Mouse (Mus musculus): ENCODE results near the gene Aatf. TPM values are rescaled to one million over a fixed set of nuclear protein-coding genes. Genes with fewer than 3 reads are reported as not detected.

Gene Aatf
- 13.4 and 20.6 TPM in 2 replicates for total RNA-seq (2015; ENCODE audit: low replicate concordance)
- total RNA-seq (2017; ENCODE audit: low replicate concordance) = 11.0 and 20.2 TPM in 2 replicates

DNA sequence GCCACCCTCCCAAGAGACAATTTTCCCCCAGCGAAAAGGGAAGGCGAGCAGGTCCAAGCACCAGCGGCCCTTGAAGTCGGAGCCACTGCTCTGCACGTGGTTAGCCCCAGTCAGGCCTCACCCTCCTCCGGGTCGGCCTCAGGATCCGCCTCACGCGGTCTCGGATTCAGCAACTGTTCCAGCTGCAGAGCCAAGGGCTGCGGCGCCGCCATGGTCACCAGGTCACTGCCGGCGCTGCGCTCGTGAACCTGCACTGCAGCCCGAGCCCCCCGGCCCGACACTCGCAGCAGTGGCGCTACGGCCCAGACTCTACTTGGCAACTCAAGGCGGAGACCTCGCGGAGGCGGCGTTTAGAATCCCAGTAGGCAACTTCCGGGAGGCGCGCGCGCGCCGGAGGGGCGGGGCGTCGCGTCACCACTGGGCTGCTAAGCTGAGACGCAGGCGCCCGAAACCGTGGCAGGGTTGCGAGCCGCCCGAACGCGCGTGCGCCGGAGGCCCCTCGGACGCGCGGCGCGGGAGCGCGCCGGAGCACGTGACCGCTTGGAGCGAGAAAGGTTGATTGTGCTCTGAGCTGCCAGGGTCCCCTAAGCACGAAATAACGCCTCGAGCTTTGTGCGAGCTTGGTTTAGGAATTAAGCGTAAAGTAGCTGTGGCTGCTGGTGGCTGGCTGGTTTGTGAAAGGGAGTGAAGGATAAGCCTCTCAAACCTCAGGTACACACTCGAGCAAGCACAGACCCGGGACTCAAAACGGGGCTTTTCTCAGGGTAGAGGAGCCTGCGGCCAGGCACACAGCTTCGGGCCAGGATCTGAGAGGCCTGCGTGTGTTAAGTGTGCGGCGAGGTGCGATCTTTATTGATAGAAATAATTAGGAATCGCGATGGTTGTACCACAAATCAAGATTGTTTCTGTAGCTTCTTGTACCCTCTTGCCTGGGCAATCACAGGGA, at the start of gene Aatf:
Aatf (minus strand) TSS at position 352 of the 946 bp plus-strand sequence.
- ATAC-seq (replicated peaks; ENCODE audit: low FRiP score, poor library complexity, severe bottlenecking) = peak; percentile 99

DNA sequence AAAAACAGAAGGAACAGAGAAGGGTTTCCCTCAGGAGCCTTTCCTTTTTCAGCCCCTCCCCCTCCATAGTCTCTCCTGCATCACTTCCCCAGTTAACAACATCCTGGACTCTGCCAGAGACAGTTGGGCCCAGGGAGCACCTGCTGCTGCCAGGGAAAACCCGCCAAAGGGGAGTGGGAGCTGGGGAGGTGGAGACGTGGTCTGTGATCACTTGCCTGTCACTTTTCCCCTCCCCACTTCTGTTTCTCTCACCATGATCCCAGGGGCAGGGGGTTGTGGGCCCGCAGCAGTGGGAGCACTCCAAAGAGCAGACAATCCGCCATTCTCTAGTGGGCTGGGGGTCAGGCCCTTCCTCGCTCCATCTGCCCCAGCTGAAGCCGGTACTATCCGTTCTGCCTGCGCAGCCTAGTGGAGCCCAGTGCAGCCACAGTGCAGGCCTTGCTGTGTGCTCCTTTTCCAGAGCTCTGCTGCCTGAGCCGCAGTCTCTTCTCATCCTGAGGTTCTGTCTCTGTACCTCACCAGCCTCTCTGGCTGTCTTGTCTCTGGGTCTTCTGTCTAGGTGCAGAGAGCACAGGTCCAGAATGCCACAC, 49.5 kb upstream of the Aatf start:
- ATAC-seq (replicated peaks; ENCODE audit: low FRiP score, poor library complexity, severe bottlenecking) = no peak

GRCm38 (mm10) chr11:84561546-84561945, 48.2 kb upstream of the Aatf start:
- no peak for ATAC-seq (replicated peaks; ENCODE audit: low FRiP score, poor library complexity, severe bottlenecking)

GRCm38 (mm10) chr11:84553821-84554450, 40.6 kb upstream of the Aatf start:
- no peak for ATAC-seq (replicated peaks; ENCODE audit: low FRiP score, poor library complexity, severe bottlenecking)

DNA sequence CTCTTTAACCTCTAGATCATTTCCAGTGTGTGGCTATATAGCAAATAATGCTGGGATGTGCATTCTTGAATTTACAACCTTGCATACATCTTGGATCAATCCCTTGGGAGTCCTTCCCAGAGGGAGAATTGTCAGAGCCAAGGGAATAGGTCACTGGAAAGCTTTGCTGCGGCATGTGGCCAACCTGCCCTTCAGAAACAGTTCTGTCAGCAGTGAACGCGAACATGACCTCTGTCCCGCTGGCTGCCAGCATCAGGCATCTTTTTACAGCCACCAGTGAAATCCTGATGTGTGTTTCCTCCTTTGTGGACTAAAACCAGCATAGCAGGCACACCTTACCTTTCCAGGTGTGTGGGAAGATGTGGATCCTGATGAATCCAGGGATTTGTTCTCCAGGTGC, 38.0 kb upstream of the Aatf start:
- no peak for ATAC-seq (replicated peaks; ENCODE audit: low FRiP score, poor library complexity, severe bottlenecking)

- no peak for ATAC-seq (replicated peaks; ENCODE audit: low FRiP score, poor library complexity, severe bottlenecking)
These were observed 36.0 kb upstream of the Aatf start for GRCm38 (mm10) chr11:84549258-84549791.

DNA sequence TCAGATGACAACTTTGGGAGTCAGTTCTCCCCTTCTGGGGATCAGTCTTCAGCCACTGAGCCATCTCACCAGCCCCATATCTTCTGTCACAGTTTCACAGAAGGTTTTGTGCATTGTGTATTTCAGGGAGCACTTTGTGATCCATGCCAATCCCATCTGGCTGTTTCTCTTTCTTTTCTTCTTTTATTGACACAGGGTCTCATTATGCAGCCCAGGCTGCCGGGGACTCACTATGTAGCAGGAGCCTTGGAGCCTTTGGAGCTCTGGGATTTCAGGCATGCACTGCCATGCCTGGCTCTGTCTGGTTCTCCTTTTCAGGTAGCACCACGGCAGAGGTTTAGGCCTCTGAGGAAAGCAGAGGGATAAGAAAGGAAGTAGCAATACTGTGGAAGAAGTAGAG, 35.0 kb upstream of the Aatf start:
- no peak for ATAC-seq (replicated peaks; ENCODE audit: low FRiP score, poor library complexity, severe bottlenecking)

DNA sequence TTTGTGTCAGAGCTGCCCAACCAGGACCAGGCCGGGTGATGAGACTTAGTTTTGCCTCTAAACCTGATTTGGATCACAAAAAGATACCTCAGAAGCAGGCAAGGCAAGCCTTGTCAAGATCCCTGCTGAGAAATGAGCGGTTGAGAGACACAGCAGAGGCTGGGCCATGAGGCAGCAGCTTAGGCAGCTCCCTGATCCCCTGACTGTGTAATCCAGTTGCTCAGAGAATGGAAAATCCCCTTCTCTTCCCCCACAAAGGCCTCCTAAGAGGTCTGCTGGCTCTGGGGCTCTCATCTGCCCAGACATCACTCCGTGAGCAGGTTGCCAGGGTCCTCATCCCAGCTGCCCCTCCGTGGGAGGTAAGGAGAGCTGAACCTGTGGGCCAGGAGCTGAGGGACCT, 26.7 kb upstream of the Aatf start:
- no peak for ATAC-seq (replicated peaks; ENCODE audit: low FRiP score, poor library complexity, severe bottlenecking)

- ATAC-seq (replicated peaks; ENCODE audit: low FRiP score, poor library complexity, severe bottlenecking) = no peak
These were observed 16.7 kb upstream of the Aatf start for GRCm38 (mm10) chr11:84529797-84530703.

DNA sequence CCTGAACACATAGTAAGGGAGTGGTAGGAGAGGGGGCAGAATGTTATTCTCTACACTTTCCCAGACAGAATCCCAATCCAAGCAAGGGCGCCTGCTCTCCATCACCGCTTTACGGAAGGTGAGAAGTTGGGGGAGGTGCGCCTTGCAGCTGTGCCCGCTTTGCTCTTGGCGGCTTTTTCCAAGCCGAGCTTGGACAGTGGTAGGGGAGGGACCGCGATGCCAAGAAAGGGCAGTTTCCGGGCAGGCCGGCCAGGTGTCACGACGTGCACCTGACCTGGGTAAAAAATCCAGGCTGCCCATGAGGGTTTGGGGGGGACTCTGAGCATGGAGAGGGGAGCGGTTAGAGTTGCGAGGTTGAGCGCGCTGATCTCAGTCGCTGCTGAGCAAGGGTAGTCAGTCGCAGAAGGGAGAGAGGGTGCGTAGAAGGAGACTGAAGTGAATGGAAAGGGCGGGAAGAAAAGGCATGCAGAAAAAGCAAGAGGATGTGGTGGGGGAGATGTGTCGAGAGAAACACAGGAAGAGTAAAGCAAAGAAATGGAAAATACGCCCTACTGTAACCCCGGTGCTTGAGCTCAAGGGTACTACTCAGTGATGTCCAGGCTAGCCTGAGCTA, 15.9 kb upstream of the Aatf start:
- ATAC-seq (replicated peaks; ENCODE audit: low FRiP score, poor library complexity, severe bottlenecking) = no peak

DNA sequence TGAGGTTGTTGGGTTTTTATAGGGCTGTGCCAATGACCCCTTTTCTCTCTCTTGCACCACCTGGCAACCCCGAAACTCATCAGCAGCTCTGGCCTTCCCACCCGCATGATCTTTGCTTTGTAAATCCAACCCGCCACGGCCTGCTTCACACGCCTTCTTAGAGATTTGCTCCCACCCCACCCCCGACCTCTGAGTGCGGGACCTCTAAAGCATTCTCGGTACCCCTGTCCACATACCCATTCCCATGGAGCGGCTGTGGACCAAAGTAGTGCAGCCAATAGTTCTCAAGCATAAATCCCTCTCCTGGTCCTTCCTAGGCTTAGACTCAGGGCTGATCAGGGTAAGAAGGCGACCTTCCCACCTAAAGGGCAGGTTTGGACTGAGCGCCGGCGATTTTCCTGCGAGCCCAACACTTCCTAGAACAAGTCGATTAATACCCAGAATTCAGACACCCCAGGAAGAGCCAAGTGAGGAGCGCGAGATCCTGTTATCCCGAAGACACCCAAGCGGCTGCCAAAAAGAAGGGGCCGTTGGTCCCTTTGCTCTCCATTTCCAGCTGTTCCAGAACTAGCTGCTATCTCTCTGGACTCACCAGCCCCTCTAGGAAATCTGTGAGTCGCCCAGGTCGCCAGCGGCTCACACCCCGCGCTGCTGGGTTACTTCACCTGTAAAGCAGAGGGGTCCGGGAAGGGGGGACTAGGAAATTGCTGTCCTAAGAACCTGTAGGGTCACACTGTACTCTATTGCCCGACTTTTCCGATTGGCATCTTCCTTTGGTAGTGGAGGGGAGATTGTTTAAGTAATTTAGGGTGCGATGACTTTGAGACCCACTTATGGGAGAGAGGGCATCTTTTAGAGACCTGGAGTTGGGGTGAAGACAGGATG, 13.9 kb upstream of the Aatf start:
- no peak for ATAC-seq (replicated peaks; ENCODE audit: low FRiP score, poor library complexity, severe bottlenecking)

- ATAC-seq (replicated peaks; ENCODE audit: low FRiP score, poor library complexity, severe bottlenecking) = no peak
These were observed 13.1 kb upstream of the Aatf start for GRCm38 (mm10) chr11:84526451-84526850.

DNA sequence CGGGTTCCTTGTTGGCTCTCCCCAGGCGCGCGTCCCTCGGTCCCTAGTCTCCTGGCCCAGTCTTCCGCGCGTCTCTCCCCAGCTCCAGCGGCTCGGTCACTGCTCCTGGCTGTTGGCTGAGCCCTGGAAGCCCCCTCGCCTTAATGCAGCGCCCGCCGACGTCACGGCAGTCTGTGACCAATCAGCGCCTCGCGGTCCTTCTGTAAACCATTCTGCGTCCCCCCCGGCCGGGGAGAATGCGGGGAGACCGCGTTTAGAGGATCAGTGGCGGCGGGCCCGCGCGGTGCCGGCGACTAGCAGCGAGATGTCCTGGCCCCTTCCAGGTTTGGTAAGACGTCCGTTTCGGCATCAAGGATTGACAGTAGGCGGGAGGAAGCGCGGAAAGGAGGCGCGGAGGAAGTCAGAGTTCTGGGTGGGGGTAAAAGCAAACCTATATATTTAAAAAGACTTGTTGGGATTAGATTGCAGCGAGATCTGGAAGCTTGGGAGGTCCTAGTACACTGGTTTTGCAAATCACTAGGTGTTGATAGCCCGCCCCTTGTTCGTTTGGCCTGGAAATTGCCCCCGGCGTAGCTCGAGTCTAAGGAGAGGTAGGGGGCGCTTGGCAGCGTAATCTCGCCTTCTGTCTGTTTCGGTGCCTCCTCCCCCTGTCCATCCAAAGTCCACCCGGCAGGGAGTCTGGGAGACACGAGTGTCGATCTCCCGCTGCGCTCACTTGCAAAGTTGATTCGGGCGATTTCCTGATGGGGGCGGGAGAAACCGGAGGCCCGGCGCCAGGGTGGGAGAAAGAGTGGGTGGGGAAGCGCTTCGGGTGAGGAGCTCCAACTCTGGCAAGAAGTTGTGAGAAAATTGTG, 12.3 kb upstream of the Aatf start, which contains the start of gene Lhx1:
Lhx1 (minus strand) TSS at position 115 of the 854 bp plus-strand sequence.
- no peak for ATAC-seq (replicated peaks; ENCODE audit: low FRiP score, poor library complexity, severe bottlenecking)

DNA sequence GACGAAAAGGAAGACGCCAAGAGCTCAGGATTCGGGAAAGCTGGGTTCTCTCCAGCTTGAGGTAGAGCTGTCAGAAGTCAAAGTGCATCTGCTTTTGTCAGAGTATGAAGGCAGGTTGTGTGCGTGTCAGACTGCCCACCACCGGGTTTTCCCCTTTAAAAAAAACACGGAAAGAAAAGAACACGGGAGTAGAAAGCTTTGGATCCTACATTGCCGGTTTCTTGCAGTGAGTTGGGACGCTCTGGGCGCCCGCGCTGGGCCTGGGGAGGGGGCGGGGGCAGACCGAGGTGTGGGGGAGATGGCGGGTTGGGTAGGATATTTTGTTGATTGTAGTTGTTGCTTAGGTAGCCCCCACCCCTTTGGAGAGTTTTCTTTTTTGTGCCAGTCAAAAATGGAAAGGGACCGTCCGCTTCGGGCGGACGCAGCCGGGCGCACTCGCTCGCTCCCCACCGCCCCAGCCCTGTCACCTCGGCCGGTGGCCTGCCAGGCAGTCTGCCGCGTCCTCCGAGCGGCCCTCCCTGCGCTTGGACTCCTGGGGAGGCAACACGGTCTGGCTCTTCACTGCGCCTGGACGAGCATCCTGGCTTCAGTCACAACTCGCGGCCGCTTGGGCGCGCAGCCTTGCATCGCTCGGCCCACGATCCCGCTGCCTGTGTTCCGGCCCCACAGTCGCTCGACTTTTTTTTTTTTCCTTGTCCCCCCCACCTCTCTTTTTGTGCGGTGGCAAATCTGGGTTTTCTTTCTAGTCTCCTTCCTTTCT, 11.4 kb upstream of the Aatf start:
- ATAC-seq (replicated peaks; ENCODE audit: low FRiP score, poor library complexity, severe bottlenecking) = no peak

DNA sequence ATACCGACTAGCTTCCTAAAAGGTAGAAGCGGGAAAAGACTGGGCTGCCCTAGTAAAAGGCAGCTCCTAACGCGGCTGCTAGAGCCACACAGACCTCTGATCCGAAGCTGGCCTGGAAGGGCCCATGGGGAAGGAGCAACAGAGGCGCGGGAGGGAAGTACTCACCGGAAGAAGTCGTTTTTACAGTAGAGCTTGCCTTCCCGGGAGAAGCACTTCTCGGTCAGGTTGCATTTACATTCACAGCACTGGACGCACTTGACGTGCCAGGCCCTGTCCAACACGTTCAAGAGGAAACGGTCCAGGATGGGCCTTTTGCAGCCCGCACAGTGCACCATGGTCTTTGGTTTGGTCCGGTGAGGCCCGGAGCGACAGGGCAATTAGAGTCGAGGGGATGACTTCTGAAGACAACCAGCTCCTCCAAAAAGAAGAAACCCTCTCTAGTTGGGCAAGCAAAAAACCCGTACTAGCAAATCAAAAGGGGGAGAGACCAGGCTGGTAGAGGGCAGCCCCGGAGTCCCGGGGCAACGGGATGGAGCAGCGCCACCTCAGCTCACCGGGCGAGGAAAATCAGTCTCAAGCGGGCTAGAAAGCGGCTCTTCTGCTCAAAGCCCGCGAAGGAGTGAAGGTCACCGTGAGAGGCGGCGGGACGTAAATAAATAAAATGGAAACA, 10.7 kb upstream of the Aatf start:
- no peak for ATAC-seq (replicated peaks; ENCODE audit: low FRiP score, poor library complexity, severe bottlenecking)

GRCm38 (mm10) chr11:84523321-84523831, 10.1 kb upstream of the Aatf start:
- ATAC-seq (replicated peaks; ENCODE audit: low FRiP score, poor library complexity, severe bottlenecking) = no peak
